Mouse (Mus musculus) cerebellum, adult 9-11 months (tissue): Measurements from ENCODE around the gene Lrrc47.

Experiments used
- DNase-seq: peaks from one replicate; pipeline ENCODE4 v3.0.0; 2022

Lrrc47 gene

DNA sequence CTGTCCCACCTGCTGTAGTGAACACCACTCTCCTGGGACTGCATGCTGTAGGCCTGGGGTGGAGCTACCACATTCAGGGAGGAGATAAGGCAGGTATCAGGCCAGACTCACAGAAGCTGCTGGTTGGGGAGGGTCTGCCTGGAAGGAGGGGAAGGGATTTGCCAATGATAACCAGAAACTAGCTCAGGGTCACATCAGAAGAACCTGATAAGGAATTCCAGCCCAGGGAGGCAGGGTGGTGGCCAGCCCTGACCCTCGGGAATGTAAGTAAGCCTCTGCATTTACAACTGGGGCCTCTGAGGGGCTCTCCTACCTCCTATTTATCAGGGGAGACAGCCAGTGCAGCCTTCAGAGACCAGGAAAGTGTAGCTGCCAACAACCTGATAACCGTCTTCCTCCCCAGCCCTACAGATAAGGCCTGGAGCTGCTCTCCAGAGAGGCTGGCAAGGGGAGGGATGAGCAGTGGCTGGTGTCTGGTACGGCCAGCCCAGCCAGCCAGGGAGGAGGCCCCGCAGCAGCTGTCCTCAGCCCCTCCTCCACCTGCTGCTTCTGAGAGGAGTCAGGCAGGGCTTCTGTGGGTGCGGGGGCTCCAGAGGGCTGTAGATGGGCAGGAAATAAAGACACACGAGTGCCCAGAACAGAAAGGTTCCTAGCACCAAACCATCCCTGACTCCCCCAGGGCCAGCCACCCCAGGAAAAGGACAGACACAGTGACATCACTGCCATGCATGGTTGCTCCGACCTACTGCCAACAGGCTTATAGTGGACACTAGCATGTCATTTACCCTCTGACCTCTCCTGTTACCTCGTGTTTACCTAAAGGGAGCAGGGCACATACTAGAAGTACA, 12.4 kb downstream of the Lrrc47 start:
- no peak for DNase-seq

DNA sequence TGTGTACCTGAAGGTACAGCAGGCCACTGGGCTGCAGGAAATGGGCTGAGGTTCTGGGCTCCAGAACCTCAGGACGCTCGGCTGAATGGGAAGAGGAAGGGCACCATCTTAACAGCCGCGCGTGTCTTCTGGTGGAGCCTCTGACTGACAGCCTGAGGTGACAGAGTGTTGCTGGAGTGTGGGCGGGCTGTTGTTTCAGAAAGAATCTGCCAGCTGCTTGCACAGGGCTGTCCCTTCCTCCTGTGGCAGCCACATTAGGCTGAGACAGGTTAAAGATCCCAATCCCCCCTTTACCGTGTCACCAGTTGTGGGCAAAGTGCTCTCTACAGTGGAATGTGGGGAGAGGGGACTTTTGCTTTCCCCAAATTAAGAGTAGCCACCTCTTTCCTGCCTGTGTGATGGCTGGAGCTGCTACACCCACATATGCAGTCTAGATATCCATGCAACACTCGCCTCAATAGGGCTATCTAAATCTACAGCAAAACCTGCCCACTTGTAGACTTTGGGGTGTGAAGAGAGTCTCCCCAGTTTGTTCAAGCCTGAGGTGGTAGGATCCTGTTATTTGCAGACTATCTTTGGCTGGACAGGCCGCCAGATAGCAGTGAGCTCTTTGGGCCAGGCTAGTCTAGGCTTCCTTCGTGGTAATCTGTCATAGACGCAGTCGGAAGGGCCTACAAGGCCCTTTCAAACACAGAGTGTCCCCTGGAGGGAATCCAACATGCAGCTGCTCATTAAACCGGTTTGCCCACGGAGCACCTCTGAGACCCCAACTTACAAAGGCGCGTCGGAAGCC, 13.4 kb downstream of the Lrrc47 start:
- DNase-seq = no peak

DNA sequence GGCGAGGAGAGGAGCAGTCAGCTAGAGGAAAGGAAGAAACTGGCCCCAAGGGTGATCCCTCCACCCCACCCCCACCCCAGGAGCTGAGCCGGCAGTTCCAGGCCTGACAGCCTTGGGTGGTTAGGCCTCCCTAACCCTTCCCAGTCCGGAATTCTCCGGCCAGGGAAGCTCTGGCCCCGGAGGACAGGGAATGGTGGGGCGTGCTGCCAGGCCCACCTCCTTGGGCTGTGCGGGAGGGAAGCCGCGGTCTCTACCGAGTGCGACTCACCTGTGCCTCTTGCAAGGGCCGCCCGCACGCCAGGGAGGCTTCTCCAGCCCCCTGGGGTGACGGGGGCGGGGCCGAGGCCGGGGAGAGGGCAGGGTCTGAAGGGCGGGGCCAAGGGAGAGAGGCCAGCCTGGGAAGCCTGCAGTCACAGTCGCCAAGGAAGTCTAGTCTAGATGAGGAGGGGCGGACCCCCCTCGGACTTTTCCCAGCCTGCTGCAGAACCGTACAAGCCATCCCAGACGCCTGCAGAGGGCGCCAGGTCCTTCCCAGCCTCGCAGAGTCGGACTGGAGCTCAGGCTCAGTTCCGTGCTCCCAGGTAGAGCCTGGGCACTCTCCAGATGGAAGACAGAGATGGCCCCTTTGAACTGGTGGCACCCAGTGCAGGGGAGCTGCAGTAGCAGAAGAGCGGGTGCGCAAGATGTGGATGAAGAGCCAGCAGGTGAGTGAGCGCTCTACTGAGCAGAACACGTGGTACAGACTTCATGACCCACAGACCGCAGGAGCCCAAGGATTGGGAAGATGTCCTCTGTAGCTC, 14.3 kb downstream of the Lrrc47 start, which contains the start of gene Smim1:
Smim1 (minus strand) TSS at position 590 of the 800 bp plus-strand sequence.
- peak; percentile 62 for DNase-seq

DNA sequence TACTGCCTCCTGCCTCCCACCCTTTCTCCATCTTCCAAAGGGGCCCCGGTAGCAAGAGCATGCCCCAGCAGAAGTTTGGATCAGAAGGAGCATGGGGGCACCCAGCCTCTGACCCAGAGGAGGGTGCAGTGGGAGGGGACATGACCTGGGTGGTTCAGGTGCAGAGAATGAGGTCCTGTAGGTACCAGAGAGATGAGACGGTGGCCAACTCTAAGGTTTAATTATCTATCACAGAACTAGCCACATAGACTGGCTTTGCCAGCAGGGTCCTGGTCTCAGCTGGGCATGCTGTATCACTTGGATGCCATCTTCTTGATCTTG, 14.9 kb downstream of the Lrrc47 start:
- DNase-seq = no peak

DNA sequence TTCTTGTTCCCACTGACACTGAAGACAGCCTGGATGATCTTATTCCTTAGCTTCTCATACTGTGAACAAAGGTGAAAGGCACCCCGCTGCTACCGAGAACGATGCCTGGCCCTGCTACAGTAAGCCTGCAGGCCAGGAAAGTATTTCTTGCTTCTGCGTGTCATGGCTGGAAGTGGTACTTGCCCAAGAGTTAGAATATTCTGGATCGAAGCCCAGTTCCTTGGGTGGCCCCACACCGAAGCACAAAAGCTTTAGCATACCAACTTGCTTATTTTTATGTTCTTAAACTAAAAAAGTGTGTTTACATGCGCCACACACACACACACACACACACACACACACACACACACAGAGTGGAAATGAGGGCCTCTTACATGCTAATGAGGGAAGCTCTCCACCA, 16.5 kb downstream of the Lrrc47 start:
- DNase-seq = no peak

DNA sequence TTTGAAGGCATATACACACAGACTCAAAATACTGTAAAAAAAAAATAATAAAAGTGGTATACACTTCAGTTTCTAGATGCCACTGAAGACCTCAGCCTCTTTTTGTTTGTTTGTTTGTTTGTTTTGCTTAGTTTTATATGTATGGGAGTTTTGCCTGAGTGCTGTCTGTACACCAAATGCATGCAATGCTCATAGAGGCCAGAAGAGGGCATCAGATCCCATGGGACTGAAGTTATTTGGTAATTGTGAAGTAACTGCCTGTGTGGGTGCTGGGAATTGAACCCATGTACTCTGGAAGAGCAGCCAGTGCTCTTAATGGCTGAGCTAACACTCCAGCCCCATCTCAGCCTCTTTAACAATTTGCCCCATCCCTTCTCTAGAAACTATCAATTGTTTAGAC, 17.1 kb downstream of the Lrrc47 start:
- DNase-seq = no peak

DNA sequence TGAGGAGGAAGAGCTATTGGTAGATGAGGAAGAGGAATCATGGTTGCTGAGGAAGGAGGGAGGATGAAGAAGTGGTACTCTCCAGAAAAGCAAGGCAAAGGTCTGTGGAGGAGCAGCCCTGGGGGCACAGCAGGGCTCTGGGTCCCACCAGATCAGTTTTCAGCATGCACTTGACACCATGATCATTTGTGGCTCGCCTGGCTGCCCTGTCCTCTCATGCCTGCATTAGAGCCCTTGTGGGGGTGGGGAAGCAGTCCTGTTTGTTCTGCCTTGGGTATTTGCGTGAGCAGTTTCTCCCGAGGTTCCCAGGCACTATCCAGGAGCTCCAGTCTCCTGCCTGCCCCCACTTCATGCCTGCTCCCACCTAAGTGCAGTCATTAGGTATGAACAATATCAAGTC, 25.6 kb downstream of the Lrrc47 start:
- no peak for DNase-seq

DNA sequence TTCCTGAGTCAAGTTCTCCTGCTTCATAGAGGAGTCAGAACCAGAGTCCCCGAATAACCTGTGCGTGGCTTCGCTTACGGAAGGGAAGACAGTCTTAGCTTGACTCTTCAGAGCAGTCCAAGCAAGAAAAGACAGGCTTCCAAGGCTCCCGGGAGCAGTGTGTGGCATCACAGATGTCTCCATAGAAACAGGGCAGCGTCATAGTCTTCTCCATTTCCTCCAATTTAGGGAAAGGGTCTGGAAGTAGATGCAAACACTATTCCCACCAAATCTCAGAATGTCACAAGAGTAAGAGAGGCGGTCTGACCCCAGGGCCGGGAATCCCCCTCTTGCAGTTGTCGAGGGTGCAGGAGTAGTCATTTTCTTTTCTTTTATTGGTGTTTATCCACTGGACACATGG, 31.0 kb downstream of the Lrrc47 start, which contains the start of gene Ccdc27:
Ccdc27 (minus strand) TSS at position 101 of the 400 bp plus-strand sequence.
- no peak for DNase-seq

DNA sequence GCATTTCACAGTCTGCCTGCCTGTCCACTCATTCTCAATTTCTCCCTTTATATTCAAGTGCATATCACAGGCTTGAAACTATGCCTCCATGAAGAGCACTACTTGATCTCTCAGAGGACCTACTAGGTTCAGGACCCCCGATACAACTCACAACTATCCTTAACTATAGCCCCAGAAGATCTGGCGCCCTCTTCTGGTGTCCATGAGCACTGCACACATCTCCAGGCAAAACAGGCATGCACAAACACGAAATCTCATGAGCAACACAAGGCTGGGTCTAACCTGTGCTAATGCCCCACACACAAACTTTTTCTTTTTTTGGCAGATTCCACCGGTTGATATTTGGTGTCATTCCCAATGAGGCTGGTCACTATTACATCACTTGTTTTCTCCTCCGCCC, 34.3 kb downstream of the Lrrc47 start:
- DNase-seq = no peak

DNA sequence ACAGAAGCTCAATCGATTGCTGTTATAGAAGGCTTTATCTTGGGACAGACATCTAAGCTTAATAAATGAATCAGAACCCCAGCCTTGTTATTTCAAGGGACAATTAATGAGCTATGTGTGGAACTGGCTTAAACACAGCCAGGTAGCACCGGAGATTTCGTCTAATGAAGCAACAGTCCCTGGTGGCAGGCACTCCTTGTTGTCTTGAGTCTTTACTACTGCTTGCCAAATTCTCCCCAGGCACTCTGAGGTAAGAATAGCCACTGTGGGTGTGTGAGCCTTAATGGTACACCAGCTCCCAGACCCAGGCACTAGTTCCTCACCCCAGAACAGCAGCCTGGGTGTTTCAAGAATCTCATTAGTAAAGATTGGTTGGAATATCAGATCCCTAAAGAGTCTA, 39.9 kb downstream of the Lrrc47 start:
- DNase-seq = no peak

DNA sequence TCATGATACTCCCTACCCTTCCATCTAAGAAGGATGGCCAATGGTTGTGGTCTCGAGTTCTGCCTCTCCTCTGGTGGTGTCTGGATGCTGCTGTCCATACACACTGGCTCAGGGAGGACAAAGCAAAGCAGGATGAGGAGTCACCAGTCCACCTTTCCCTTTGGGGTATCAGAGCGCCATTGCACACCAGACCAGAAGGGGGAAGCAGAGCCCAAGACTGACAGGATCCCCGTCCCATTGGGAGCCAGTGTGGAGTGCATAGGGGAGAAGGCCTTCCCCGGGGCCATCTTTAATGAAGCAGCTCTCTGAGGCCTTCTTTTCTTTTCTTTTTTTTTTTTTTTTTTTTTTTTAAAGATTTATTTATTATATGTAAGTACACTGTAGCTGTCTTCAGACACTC, 41.5 kb downstream of the Lrrc47 start:
- DNase-seq = no peak

DNA sequence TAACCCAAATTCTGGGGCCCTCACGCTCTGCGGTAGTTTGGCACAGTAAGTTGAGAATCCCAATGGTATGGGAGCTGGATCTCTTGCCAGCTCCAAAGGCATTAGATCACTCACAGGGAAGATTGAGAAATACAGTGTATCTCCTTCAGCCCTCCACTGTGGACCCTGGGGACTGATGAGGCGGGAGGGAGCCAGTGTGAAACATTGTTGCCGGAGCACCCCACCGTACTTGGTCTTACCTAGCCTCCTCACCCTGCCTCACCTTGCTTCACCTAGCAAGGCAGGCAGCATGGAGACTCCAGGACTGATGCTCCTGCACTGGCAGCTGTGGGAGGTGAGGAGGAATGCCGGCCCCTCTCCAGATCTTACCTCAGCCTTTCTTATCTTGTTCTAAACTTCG, 44.0 kb downstream of the Lrrc47 start:
- no peak for DNase-seq

DNA sequence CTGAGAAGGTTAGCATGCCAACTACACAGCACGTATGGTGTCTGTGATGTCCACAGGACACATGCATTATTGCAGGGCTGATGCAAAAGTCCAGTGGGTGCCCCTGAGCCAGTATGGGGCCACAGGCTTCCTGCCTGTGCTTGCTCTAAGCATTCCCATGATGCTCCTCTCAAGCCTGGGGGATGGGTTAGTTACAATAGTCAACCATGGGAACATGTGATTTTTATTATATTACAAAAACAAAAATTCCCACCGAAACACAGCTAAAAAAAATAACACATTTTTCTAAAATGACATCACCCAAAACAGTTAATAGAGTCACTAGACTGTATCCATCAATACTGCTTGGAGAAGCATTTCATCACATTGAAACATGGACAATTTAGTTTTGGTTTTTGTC, 44.5 kb downstream of the Lrrc47 start:
- no peak for DNase-seq

DNA sequence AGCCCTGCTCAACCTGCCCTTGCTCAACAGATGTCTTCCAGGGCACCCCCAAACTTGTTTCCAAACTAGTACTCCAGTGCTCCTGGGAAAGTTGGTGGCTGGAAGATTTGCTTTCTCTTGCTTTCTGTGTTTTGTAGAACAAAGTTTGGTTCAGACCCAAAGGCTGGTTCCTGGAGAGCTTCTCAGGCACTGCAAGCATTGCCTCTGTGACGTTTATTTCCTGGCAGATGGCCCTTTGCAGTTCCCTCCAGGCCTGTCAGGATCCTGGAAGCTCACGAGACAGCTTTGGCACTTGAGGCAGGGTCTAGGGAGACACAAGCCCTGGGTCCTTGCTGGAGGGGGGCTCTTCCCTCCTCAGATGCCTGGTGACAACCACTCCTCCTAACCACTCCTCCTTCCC, 45.1 kb downstream of the Lrrc47 start:
- DNase-seq = no peak

DNA sequence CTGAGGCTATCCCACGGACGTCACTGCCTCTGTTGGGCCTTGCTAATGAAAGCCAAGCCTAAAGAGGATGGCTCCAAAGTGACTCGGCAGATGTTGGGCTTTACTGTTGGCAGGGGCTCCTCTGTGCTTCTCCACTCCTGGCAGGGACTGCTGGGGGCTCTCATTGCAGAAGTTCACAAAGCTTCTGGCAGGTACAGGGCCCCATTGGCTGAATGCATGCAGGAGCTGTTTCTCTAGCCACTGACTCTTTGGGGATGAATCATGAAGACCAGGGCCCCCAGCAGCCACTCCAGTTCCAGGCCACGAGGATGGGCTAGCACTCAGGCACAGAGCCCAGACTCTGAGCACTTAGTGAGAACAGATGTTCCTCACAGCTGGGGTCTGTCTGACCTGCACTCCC, 46.2 kb downstream of the Lrrc47 start:
- no peak for DNase-seq

DNA sequence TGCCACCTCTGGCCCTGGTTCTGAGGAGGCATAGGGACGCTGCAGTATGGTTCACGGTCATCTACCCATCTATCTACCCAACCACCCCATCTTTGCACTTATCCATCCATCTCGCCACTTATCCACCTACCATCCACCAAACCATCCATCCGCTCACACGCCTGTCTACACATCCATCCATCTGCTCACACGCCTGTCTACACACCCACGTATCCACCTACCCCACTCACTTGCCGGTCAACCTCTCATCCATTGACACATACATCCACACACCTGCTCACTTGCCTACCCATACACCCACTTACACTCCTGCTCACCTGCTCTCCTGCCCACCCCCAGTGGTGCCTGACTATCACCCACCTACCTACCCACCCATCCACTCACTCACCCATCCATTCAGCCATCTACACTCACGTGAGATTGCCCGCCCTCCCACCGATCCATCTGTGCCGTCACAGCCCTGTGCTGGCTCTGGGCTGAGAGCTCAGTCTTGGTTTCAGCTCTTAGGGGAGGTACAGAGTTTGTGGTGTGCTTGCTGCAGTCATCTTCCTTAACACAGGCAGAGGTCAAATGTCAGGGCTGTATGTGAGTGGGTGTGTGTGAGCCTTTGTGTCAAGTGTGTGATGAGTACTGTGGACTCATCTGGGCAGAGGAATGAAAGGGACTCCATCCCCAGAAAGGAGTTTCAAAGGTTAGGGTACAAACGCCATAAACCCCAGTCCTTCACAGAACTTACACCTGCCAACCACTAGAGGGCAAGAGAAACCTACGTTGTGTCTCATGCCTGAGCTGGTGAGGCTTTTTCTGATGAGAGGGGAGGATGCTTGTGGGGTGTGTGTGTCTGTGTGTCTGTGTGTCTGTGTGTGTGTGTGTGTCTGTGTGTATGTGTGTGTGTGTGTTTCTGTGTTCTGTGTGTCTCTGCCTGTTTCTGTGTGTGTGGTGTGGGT, 53.6 kb downstream of the Lrrc47 start:
- peak; percentile 37 for DNase-seq

DNA sequence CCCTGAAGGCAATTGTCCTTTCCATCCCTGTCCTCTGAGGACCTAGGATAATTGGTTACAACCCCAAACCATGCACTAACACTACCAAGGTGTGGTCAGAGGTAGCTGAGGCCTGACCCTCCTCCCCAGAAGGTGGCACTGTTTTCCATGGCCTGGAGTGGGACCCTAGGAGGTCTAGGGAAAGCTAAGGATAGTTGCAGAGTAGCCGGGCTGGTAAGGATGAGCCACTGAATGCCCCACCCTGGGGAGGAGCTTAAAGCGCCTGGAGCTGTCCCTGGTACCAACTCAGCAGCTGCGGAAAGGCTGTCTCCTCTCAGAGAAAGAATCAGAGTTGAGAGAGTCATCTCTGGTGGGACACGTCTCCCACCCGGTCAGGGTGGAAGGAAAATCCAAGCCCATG, 59.4 kb downstream of the Lrrc47 start:
- DNase-seq = no peak
